Mouse (Mus musculus) hindbrain, embryonic 15.5 days (tissue): ENCODE measurements around the gene Mettl15. TPM values are rescaled to one million over a fixed set of nuclear protein-coding genes. Genes with fewer than 3 reads are reported as not detected.
A peak's percentile ranks its signal among the peaks of the same experiment; 100 is the strongest.

Experiments used
- ATAC-seq: fragments of 200-750 bp; cut with Nextera tagmentation; 2 replicates; pipeline ENCODE4 v1.8.0; 2017; ENCODE audit warnings: low read depth, moderate number of reproducible peaks, moderate TSS enrichment; ENCODE audit not compliant: low FRiP score
- H3K27ac ChIP-seq: fragments of 300-500 bp; sonication (generic); replicated peaks from 2 replicates; pipeline ENCODE4 v1.5.1; 2015; ENCODE audit warnings: mild to moderate bottlenecking, inconsistent platforms
- H3K27me3 ChIP-seq: fragments of 300-500 bp; sonication (generic); 2 replicates; pipeline ENCODE4 v1.6.1; 2015; ENCODE audit warnings: control low read depth, inconsistent platforms
- H3K36me3 ChIP-seq: fragments of 300-500 bp; sonication (generic); 2 replicates; pipeline ENCODE4 v1.6.1; 2015; ENCODE audit warnings: control low read depth, inconsistent platforms
- H3K4me1 ChIP-seq: fragments of 300-500 bp; sonication (generic); replicated peaks from 2 replicates; pipeline ENCODE4 v1.6.1; 2015; ENCODE audit warnings: control low read depth, inconsistent platforms
- H3K4me2 ChIP-seq: fragments of 300-500 bp; sonication (generic); 2 replicates; pipeline ENCODE4 v1.6.1; 2015; ENCODE audit warnings: moderate library complexity, mild to moderate bottlenecking, inconsistent platforms
- H3K4me3 ChIP-seq: fragments of 300-500 bp; sonication (generic); 2 replicates; pipeline ENCODE4 v1.5.1; 2015; ENCODE audit warnings: mild to moderate bottlenecking, inconsistent platforms
- H3K9ac ChIP-seq: fragments of 300-500 bp; sonication (generic); 2 replicates; pipeline ENCODE4 v1.6.1; 2015; ENCODE audit warnings: inconsistent platforms
- H3K9me3 ChIP-seq: fragments of 300-500 bp; sonication (generic); 2 replicates; pipeline ENCODE4 v1.6.1; 2016; ENCODE audit warnings: control low read depth, inconsistent platforms
- WGBS: fragments of 180-500 bp; shearing (Covaris S2); methylation state at CpG from one replicate; pipeline ENCODE4 v1.1.7; 2015; 5-methylcytosine and 5-hydroxymethylcytosine counted together
- microRNA-seq: library from miRNA; unstranded; fragments of <30 nt; microRNA quantifications from one replicate; pipeline ENCODE4, GENCODE M21; 2016
- polyA plus RNA-seq: library from polyadenylated mRNA; unstranded; fragments of >200 nt; fragmentation: Nextera tagmentation; extraction: Ambion mirVana; gene quantifications from 2 replicates; pipeline ENCODE4 v1.2.1, GENCODE M21; 2015

Mettl15 gene
- polyA plus RNA-seq, 1 experiment from 2014 or later, result 12.3 TPM

DNA sequence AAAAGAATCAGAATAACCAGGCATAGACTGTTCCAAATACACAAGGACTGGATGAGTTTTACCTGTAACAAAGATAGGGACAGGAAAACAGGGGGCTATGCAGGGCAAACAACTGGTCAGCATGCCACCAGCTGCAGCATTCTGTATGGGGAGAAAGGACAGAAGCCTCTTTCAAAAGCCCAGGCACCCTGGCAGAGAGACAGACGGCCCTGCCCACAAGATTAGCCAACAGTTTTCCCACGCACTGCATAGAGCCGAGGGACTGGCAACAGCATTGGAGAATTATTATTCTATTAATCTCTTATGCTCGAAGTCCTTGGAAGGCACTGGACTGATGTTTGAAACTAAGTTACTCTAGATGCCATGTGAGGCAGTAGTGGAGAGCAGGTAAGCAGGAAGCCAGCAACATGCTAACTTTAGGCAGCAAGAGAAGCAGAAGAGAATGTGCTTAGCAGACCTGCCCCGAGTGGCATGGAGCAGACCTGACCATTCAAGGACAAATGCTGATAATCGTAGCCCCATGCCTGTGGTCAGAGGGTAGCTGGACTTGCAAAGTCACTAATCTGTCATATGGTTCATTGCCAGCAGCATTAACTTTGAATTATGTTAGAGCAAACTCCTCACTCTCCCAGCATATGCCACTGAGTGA lies 127.0 kb downstream of the Mettl15 start:
- Histone ChIP-seq H3K27me3 (no peaks in the 10 kb centered on the region), H3K4me2 (no peak overlapping the region), H3K9ac (no peak overlapping the region), H3K36me3 (no peaks in the 10 kb centered on the region), H3K27ac (no peak overlapping the region), H3K9me3 (no peaks in the 10 kb centered on the region), H3K4me1 (no peaks in the 10 kb centered on the region), H3K4me3 (no peak overlapping the region)
- WGBS, result 36% methylated on average over 6 of the region's 6 CpGs
- no peak for ATAC-seq

DNA sequence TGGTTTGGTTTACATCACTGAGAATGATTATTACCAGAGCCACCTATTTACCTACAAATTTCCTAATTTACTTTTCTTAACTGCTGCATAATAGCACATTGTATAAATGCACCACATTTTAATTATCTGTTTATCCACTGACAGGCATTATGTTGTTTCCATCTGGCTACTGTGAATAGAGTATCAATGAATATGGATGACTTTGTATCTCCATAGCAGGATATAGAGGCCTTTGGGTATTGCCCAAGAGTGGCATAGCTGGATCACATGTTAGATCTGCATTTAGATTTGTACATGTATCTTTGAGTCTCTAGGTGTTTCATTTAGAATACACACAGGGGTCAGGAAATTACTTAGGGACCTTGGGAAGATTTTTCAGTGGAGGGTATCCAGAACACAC lies 133.3 kb downstream of the Mettl15 start:
- H3K36me3 ChIP-seq, result no peaks in the 10 kb centered on the region
- no peak overlapping the region for H3K27ac ChIP-seq
- no peak overlapping the region for H3K4me3 ChIP-seq
- no peak for ATAC-seq
- H3K4me2 ChIP-seq, result no peak overlapping the region
- H3K9ac ChIP-seq, result no peak overlapping the region
- H3K9me3 ChIP-seq, result no peaks in the 10 kb centered on the region
- no peaks in the 10 kb centered on the region for H3K27me3 ChIP-seq
- no peaks in the 10 kb centered on the region for H3K4me1 ChIP-seq

- no peak overlapping the region for H3K4me3 ChIP-seq
- no peak overlapping the region for H3K9ac ChIP-seq
- no peaks in the 10 kb centered on the region for H3K36me3 ChIP-seq
- ATAC-seq, result no peak
- H3K4me2 ChIP-seq, result no peak overlapping the region
- WGBS, result 91% methylated on average over 2 of the region's 2 CpGs
- H3K27me3 ChIP-seq, result no peaks in the 10 kb centered on the region
- no peaks in the 10 kb centered on the region for H3K9me3 ChIP-seq
- H3K27ac ChIP-seq, result no peak overlapping the region
- no peaks in the 10 kb centered on the region for H3K4me1 ChIP-seq
These were observed 136.1 kb downstream of the Mettl15 start for GRCm38 (mm10) chr2:109144410-109144809.

GRCm38 (mm10) chr2:109140330-109140729 lies 140.2 kb downstream of the Mettl15 start:
- 81% methylated on average over 1 of the region's 1 CpGs for WGBS
- no peak overlapping the region for H3K27ac ChIP-seq
- H3K27me3 ChIP-seq, result no peaks in the 10 kb centered on the region
- no peak overlapping the region for H3K9ac ChIP-seq
- H3K4me1 ChIP-seq, result no peaks in the 10 kb centered on the region
- no peaks in the 10 kb centered on the region for H3K36me3 ChIP-seq
- no peak overlapping the region for H3K4me3 ChIP-seq
- H3K4me2 ChIP-seq, result no peak overlapping the region
- no peaks in the 10 kb centered on the region for H3K9me3 ChIP-seq
- no peak for ATAC-seq

GRCm38 (mm10) chr2:109137276-109137675 lies 143.3 kb downstream of the Mettl15 start:
- 76% methylated on average over 6 of the region's 6 CpGs for WGBS
- no peaks in the 10 kb centered on the region for H3K36me3 ChIP-seq
- H3K9me3 ChIP-seq, result no peaks in the 10 kb centered on the region
- no peak overlapping the region for H3K27ac ChIP-seq
- H3K4me1 ChIP-seq, result no peaks in the 10 kb centered on the region
- no peaks in the 10 kb centered on the region for H3K27me3 ChIP-seq
- no peak overlapping the region for H3K4me2 ChIP-seq
- no peak overlapping the region for H3K9ac ChIP-seq
- no peak overlapping the region for H3K4me3 ChIP-seq
- ATAC-seq, result no peak

GRCm38 (mm10) chr2:109130718-109131117 lies 149.8 kb downstream of the Mettl15 start:
- no peak overlapping the region for H3K9ac ChIP-seq
- H3K27me3 ChIP-seq, result no peaks in the 10 kb centered on the region
- H3K36me3 ChIP-seq, result no peaks in the 10 kb centered on the region
- H3K27ac ChIP-seq, result no peak overlapping the region
- no peak for ATAC-seq
- H3K9me3 ChIP-seq, result no peaks in the 10 kb centered on the region
- H3K4me3 ChIP-seq, result no peak overlapping the region
- H3K4me2 ChIP-seq, result no peak overlapping the region
- no peaks in the 10 kb centered on the region for H3K4me1 ChIP-seq
- WGBS, result 89% methylated on average over 3 of the region's 3 CpGs

DNA sequence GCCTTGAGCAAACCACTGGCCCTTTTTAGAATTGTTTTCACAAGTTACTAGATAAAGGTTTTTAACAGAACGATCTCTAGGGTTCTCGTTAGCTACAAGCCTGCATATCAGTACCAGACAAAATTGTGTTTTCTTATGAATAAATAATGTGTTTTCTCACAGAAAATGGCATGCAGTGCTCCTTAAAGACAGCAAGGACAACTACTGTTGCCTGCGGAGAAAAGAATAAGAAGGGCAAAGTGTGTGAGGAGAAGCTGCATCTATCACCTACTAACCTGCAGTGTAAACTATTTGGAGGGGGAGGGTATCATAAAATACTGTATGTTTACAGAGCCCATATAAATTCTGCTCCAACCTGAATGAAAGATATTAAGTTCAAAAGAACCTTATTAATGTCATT lies 150.6 kb downstream of the Mettl15 start:
- Histone ChIP-seq H3K9ac (no peak overlapping the region), H3K9me3 (no peaks in the 10 kb centered on the region), H3K27me3 (no peaks in the 10 kb centered on the region), H3K36me3 (no peaks in the 10 kb centered on the region), H3K4me2 (no peak overlapping the region), H3K27ac (no peak overlapping the region), H3K4me1 (no peaks in the 10 kb centered on the region), H3K4me3 (no peak overlapping the region)
- ATAC-seq, result no peak
- WGBS, result 82% methylated on average over 3 of the region's 3 CpGs

- H3K4me1 ChIP-seq, result no peaks in the 10 kb centered on the region
- H3K36me3 ChIP-seq, result no peaks in the 10 kb centered on the region
- H3K9ac ChIP-seq, result no peak overlapping the region
- H3K9me3 ChIP-seq, result no peaks in the 10 kb centered on the region
- 38% methylated on average over 3 of the region's 3 CpGs for WGBS
- no peak overlapping the region for H3K4me2 ChIP-seq
- 0 out of 2 replicates have a peak, but pooled peaks have one; percentile 38 for ATAC-seq
- H3K27ac ChIP-seq, result no peak overlapping the region
- no peak overlapping the region for H3K4me3 ChIP-seq
- H3K27me3 ChIP-seq, result no peaks in the 10 kb centered on the region
These were observed 174.6 kb downstream of the Mettl15 start for GRCm38 (mm10) chr2:109105773-109106484.

GRCm38 (mm10) chr2:109049686-109050085 lies 230.9 kb downstream of the Mettl15 start:
- ATAC-seq, result no peak
- H3K9me3 ChIP-seq, result no peaks in the 10 kb centered on the region
- no peaks in the 10 kb centered on the region for H3K36me3 ChIP-seq
- H3K4me1 ChIP-seq, result no peaks in the 10 kb centered on the region
- WGBS, result 62% methylated on average over 2 of the region's 2 CpGs
- no peaks in the 10 kb centered on the region for H3K27me3 ChIP-seq
- no peak overlapping the region for H3K4me3 ChIP-seq
- H3K4me2 ChIP-seq, result no peak overlapping the region
- H3K27ac ChIP-seq, result no peak overlapping the region
- no peak overlapping the region for H3K9ac ChIP-seq

Small RNA genes within 50 kb of the gene (microRNA-seq; reads per million reads assigned to microRNA genes)
- not detected for gene Gm24115

Other genes starting within 250 kb of the Mettl15 start
- gene Kif18a, start within 50 bp of the Mettl15 start, polyA plus RNA-seq, result 5.6 and 8.1 TPM in 2 replicates